ENCODE assay signal across 9 mouse cellular contexts in genomic region chr7:28467213-28467751, GRCm38 (mm10). TPM values are rescaled to one million over a fixed set of nuclear protein-coding genes. Genes with fewer than 3 reads are reported as not detected.
DNase-seq lines count a peak whose midpoint lies in the region; ATAC-seq lines count a peak whose summit lies in the region.
"Had no signal": no experiment of that assay in that cellular context is flagged by ENCODE, and none has a peak within 500 bp of the region (broad histone marks: within the 10 kb centered on the region; RNA-seq: fewer than 3 reads in every experiment).

No protein-coding gene starts in this region.

- H3K9ac ChIP-seq in embryonic facial prominence, embryonic 13.5 days, result peak overlapping the region; percentile 73
- peak overlapping the region; percentile 71 for H3K9ac ChIP-seq in limb, embryonic 12.5 days (replicated peaks)

- DNase-seq in right cerebral cortex, postnatal 25 days, result peak; percentile 18
- DNase-seq in right cerebral cortex, postnatal 4 days, result no peak
- DNase-seq in hindbrain, embryonic 10.5 days (ENCODE audit: low spot score), result peak; percentile 75
- peak; percentile 76 for DNase-seq in midbrain, embryonic 10.5 days (ENCODE audit: low spot score)
- DNase-seq in yolk sac, embryonic 10.5 days (ENCODE audit: low spot score), result peak; percentile 50
- no peak for DNase-seq in thymus, postnatal 25 days

- peak; percentile 66; the same call in 1 of the 2 replicates for ATAC-seq in embryonic facial prominence, embryonic 13.5 days (ENCODE audit: insufficient number of reproducible peaks, insufficient read depth, low FRiP score, low TSS enrichment, low read depth)
- peak; percentile 88 for ATAC-seq in limb, embryonic 12.5 days (ENCODE audit: insufficient number of reproducible peaks, insufficient read depth, low FRiP score, low TSS enrichment, low read depth)

- H3K4me3 ChIP-seq in embryonic facial prominence, embryonic 13.5 days, result peak overlapping the region; percentile 50
- peak overlapping the region; percentile 57 for H3K4me3 ChIP-seq in hindbrain, embryonic 10.5 days
- H3K4me3 ChIP-seq in limb, embryonic 12.5 days (replicated peaks), result peak overlapping the region; percentile 51
- peak overlapping the region; percentile 64 for H3K4me3 ChIP-seq in midbrain, embryonic 10.5 days

- peaks cover 19% of the 10 kb centered on the region for H3K36me3 ChIP-seq in embryonic facial prominence, embryonic 13.5 days
- H3K36me3 ChIP-seq in hindbrain, embryonic 10.5 days, result peaks cover 29% of the 10 kb centered on the region
- H3K36me3 ChIP-seq in limb, embryonic 12.5 days, result peaks cover 18% of the 10 kb centered on the region
- H3K36me3 ChIP-seq in midbrain, embryonic 10.5 days, result peaks cover 30% of the 10 kb centered on the region

- peak overlapping the region; percentile 84 for H3K4me2 ChIP-seq in embryonic facial prominence, embryonic 13.5 days
- H3K4me2 ChIP-seq in limb, embryonic 12.5 days, result peak overlapping the region; percentile 83

- H3K9me3 ChIP-seq in embryonic facial prominence, embryonic 13.5 days, result no peaks in the 10 kb centered on the region
- H3K9me3 ChIP-seq in hindbrain, embryonic 10.5 days, result no peaks in the 10 kb centered on the region
- H3K9me3 ChIP-seq in limb, embryonic 12.5 days, result no peaks in the 10 kb centered on the region
- no peaks in the 10 kb centered on the region for H3K9me3 ChIP-seq in midbrain, embryonic 10.5 days (replicated peaks)

- no peak overlapping the region for H3K27ac ChIP-seq in embryonic facial prominence, embryonic 13.5 days
- H3K27ac ChIP-seq in hindbrain, embryonic 10.5 days, result peak overlapping the region; percentile 85
- 0 out of 2 replicates have a peak overlapping the region, but pooled peaks have one; percentile 29 for H3K27ac ChIP-seq in limb, embryonic 12.5 days
- peak overlapping the region; percentile 84 for H3K27ac ChIP-seq in midbrain, embryonic 10.5 days (replicated peaks)

- H3K27me3 ChIP-seq in embryonic facial prominence, embryonic 13.5 days, result peaks cover 27% of the 10 kb centered on the region
- peaks cover 40% of the 10 kb centered on the region for H3K27me3 ChIP-seq in hindbrain, embryonic 10.5 days (ENCODE audit: insufficient read depth, poor library complexity, severe bottlenecking)
- H3K27me3 ChIP-seq in limb, embryonic 12.5 days, result peaks cover 15% of the 10 kb centered on the region
- H3K27me3 ChIP-seq in midbrain, embryonic 10.5 days (ENCODE audit: low read depth, poor library complexity, severe bottlenecking), result peaks cover 40% of the 10 kb centered on the region

- 2% methylated on average over 61 of the region's 63 CpGs for whole genome bisulfite sequencing in embryonic facial prominence, embryonic 13.5 days
- 1% methylated on average over 63 of the region's 63 CpGs for WGBS in hindbrain, embryonic 10.5 days
- WGBS in limb, embryonic 12.5 days, result under 1% methylated on average over 63 of the region's 63 CpGs
- WGBS in midbrain, embryonic 10.5 days, result under 1% methylated on average over 62 of the region's 63 CpGs

- H3K4me1 ChIP-seq in embryonic facial prominence, embryonic 13.5 days, result peaks cover 22% of the 10 kb centered on the region
- H3K4me1 ChIP-seq in hindbrain, embryonic 10.5 days (replicated peaks), result peaks cover 28% of the 10 kb centered on the region
- peaks cover 13% of the 10 kb centered on the region for H3K4me1 ChIP-seq in limb, embryonic 12.5 days (replicated peaks)
- peaks cover 28% of the 10 kb centered on the region for H3K4me1 ChIP-seq in midbrain, embryonic 10.5 days

RNA-seq across cellular contexts. Expression of gene Lrfn1, which starts 15.5 kb away (rescaled TPM):
- polyA plus RNA-seq in embryonic facial prominence, embryonic 13.5 days (2015; fragmentation: Nextera tagmentation; extraction: Ambion mirVana), result 5.3 and 7.6 TPM in 2 replicates
- polyA plus RNA-seq in hindbrain, embryonic 10.5 days (2016; fragmentation: Nextera tagmentation; extraction: Ambion mirVana), result 4.4 and 5.2 TPM in 2 replicates
- 7.5 and 7.9 TPM in 2 replicates for polyA plus RNA-seq in limb, embryonic 12.5 days (2016; fragmentation: Nextera tagmentation; extraction: Ambion mirVana)
- 3.6 and 3.7 TPM in 2 replicates for polyA plus RNA-seq in midbrain, embryonic 10.5 days (2016; fragmentation: Nextera tagmentation; extraction: Ambion mirVana)

RNA-seq across cellular contexts. Expression of gene Gmfg, which starts 30.0 kb away (rescaled TPM):
- 9.9 and 13.4 TPM in 2 replicates for polyA plus RNA-seq in embryonic facial prominence, embryonic 13.5 days (2015; fragmentation: Nextera tagmentation; extraction: Ambion mirVana)
- 6.7 and 7.1 TPM in 2 replicates for polyA plus RNA-seq in hindbrain, embryonic 10.5 days (2016; fragmentation: Nextera tagmentation; extraction: Ambion mirVana)
- polyA plus RNA-seq in limb, embryonic 12.5 days (2016; fragmentation: Nextera tagmentation; extraction: Ambion mirVana), result 6.2 and 9.0 TPM in 2 replicates
- 6.3 and 8.1 TPM in 2 replicates for polyA plus RNA-seq in midbrain, embryonic 10.5 days (2016; fragmentation: Nextera tagmentation; extraction: Ambion mirVana)

RNA-seq across cellular contexts. Expression of gene Ifnl2, which starts 43.0 kb away (rescaled TPM):
- polyA plus RNA-seq in embryonic facial prominence, embryonic 13.5 days (2015; fragmentation: Nextera tagmentation; extraction: Ambion mirVana), result not detected in 2 replicates
- polyA plus RNA-seq in hindbrain, embryonic 10.5 days (2016; fragmentation: Nextera tagmentation; extraction: Ambion mirVana), result not detected in 2 replicates
- not detected in 2 replicates for polyA plus RNA-seq in limb, embryonic 12.5 days (2016; fragmentation: Nextera tagmentation; extraction: Ambion mirVana)
- not detected in 2 replicates for polyA plus RNA-seq in midbrain, embryonic 10.5 days (2016; fragmentation: Nextera tagmentation; extraction: Ambion mirVana)
- polyA plus RNA-seq: Patski had no signal

RNA-seq across cellular contexts. Expression of gene Ifnl3, which starts 55.4 kb away (rescaled TPM):
- polyA plus RNA-seq in embryonic facial prominence, embryonic 13.5 days (2015; fragmentation: Nextera tagmentation; extraction: Ambion mirVana), result not detected in 2 replicates
- polyA plus RNA-seq in hindbrain, embryonic 10.5 days (2016; fragmentation: Nextera tagmentation; extraction: Ambion mirVana), result not detected in 2 replicates
- polyA plus RNA-seq in limb, embryonic 12.5 days (2016; fragmentation: Nextera tagmentation; extraction: Ambion mirVana), result not detected in 2 replicates
- not detected in 2 replicates for polyA plus RNA-seq in midbrain, embryonic 10.5 days (2016; fragmentation: Nextera tagmentation; extraction: Ambion mirVana)
- polyA plus RNA-seq: Patski had no signal

Comparison
In these comparisons a context has a peak if more than half of its experiments do, and no peak if none do; other contexts are left out.
1. DNase-seq: peak in right cerebral cortex, postnatal 25 days (single experiment), hindbrain, embryonic 10.5 days (single experiment), midbrain, embryonic 10.5 days (single experiment) and yolk sac, embryonic 10.5 days (single experiment); none in right cerebral cortex, postnatal 4 days (single experiment) and thymus, postnatal 25 days (single experiment).
2. Peak in every context shown above with its lines, with median percentiles within 50 percentile points of each other: H3K4me3 ChIP-seq.